Mouse (Mus musculus) spleen, embryonic (tissue): ENCODE results near the gene Chd2.

Source experiments
- CTCF ChIA-PET: fragments of 350-600 bp; sonication (Branson Sonifier 250); formaldehyde crosslinking; loops from one replicate; lab custom pipeline; 2022; lab: Charles Lee

Gene Chd2

GRCm38 (mm10) chr7:73390426-73391001 is 151.1 kb downstream of the Chd2 start:
- CTCF ChIA-PET, result no interaction called here

GRCm38 (mm10) chr7:73389871-73390294 is 151.7 kb downstream of the Chd2 start:
- CTCF ChIA-PET, result no interaction called here

GRCm38 (mm10) chr7:73389419-73389818 is 152.2 kb downstream of the Chd2 start:
- CTCF ChIA-PET, result no interaction called here

- CTCF ChIA-PET, result no interaction called here
These were observed 152.8 kb downstream of the Chd2 start for GRCm38 (mm10) chr7:73388866-73389265.

- CTCF ChIA-PET, result no interaction called here
These were observed 158.8 kb downstream of the Chd2 start for GRCm38 (mm10) chr7:73382843-73383242.

- CTCF ChIA-PET, result no interaction called here
These were observed 163.6 kb downstream of the Chd2 start for GRCm38 (mm10) chr7:73378034-73378433.

- CTCF ChIA-PET, result no interaction called here
These were observed 164.3 kb downstream of the Chd2 start for GRCm38 (mm10) chr7:73377307-73377706.
